Mouse (Mus musculus) hindbrain, embryonic 13.5 days (tissue): Measurements from ENCODE around the gene Gm867. TPM values are rescaled to one million over a fixed set of nuclear protein-coding genes. Genes with fewer than 3 reads are reported as not detected.

Experiments used
- ATAC-seq: fragments of 200-750 bp; cut with Nextera tagmentation; 2 replicates; pipeline ENCODE4 v1.8.0; 2017; ENCODE audit warnings: moderate TSS enrichment; ENCODE audit not compliant: low FRiP score
- H3K27ac ChIP-seq: fragments of 300-500 bp; sonication (generic); 2 replicates; pipeline ENCODE4 v1.5.1; 2015; ENCODE audit warnings: inconsistent platforms, mild to moderate bottlenecking, moderate library complexity
- H3K27me3 ChIP-seq: fragments of 300-500 bp; sonication (generic); 2 replicates; pipeline ENCODE4 v1.6.1; 2015; ENCODE audit warnings: mild to moderate bottlenecking, inconsistent platforms
- H3K36me3 ChIP-seq: fragments of 300-500 bp; sonication (generic); 2 replicates; pipeline ENCODE4 v1.6.1; 2015; ENCODE audit warnings: mild to moderate bottlenecking, inconsistent platforms
- H3K4me1 ChIP-seq: fragments of 300-500 bp; sonication (generic); replicated peaks from 2 replicates; pipeline ENCODE4 v1.6.1; 2015; ENCODE audit warnings: inconsistent platforms
- H3K4me2 ChIP-seq: fragments of 300-500 bp; sonication (generic); 2 replicates; pipeline ENCODE4 v1.6.1; 2015; ENCODE audit warnings: inconsistent platforms, mild to moderate bottlenecking, moderate library complexity
- H3K4me3 ChIP-seq: fragments of 300-500 bp; sonication (generic); 2 replicates; pipeline ENCODE4 v1.5.1; 2015; ENCODE audit warnings: mild to moderate bottlenecking, inconsistent platforms
- H3K9ac ChIP-seq: fragments of 300-500 bp; sonication (generic); 2 replicates; pipeline ENCODE4 v1.6.1; 2015; ENCODE audit warnings: mild to moderate bottlenecking, inconsistent platforms
- H3K9me3 ChIP-seq: fragments of 300-500 bp; sonication (generic); 2 replicates; pipeline ENCODE4 v1.6.1; 2016; ENCODE audit warnings: inconsistent platforms
- WGBS: fragments of 180-500 bp; shearing (Covaris S2); methylation state at CpG from one replicate; pipeline ENCODE4 v1.1.7; 2015; 5-methylcytosine and 5-hydroxymethylcytosine counted together
- polyA plus RNA-seq: library from polyadenylated mRNA; unstranded; fragments of >200 nt; fragmentation: Nextera tagmentation; extraction: Ambion mirVana; gene quantifications from 2 replicates; pipeline ENCODE4 v1.2.1, GENCODE M21; 2015

Gm867 gene
- polyA plus RNA-seq, result 1.7 and 2.3 TPM in 2 replicates

- H3K27me3 ChIP-seq, result peaks cover 33% of the 10 kb centered on the region
- no peak within 1 kb of the TSS for H3K4me2 ChIP-seq
- ATAC-seq, result no peak
- 0 out of 2 replicates have a peak within 1 kb of the TSS, but pooled peaks have one; percentile 0 for H3K27ac ChIP-seq
- H3K36me3 ChIP-seq, result no peaks in the 10 kb centered on the region
- H3K4me1 ChIP-seq, result peaks cover 38% of the 10 kb centered on the region
- H3K4me3 ChIP-seq, result no peak within 1 kb of the TSS
- H3K9ac ChIP-seq, result no peak within 1 kb of the TSS; the same call in 1 of the 2 replicates
- 76% methylated on average over 5 of the region's 5 CpGs for WGBS
- H3K9me3 ChIP-seq, result no peaks in the 10 kb centered on the region
Measured at GRCm38 (mm10) chr10:75940520-75940919, at the start of gene Gm867. Gm867 (minus strand) TSS chr10:75940672.

DNA sequence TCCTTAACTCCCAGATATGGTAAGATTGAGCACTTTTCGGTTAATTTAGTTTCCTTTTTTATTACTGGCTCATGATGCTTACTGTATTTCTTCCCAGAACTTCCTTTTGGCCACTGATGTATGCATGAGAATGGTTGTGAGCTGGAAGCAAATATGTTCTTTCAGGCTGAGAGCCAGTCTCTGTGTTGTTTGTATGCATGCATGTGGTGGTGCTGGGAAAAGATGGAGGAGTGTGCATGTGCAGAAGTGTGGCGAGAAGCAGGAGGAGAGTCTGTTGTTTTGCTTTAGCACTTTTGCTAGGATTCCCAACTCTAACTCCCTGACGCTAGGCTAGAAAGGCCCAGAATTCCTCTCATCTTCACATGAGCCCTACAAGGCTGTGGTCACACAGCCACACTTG, 39.0 kb upstream of the Gm867 start:
- no peaks in the 10 kb centered on the region for H3K9me3 ChIP-seq
- no peaks in the 10 kb centered on the region for H3K36me3 ChIP-seq
- no peaks in the 10 kb centered on the region for H3K4me1 ChIP-seq
- no peak overlapping the region for H3K4me3 ChIP-seq
- ATAC-seq, result no peak
- no peak overlapping the region for H3K27ac ChIP-seq
- WGBS, result 91% methylated on average over 3 of the region's 3 CpGs
- H3K9ac ChIP-seq, result no peak overlapping the region
- H3K27me3 ChIP-seq, result no peaks in the 10 kb centered on the region
- H3K4me2 ChIP-seq, result no peak overlapping the region

DNA sequence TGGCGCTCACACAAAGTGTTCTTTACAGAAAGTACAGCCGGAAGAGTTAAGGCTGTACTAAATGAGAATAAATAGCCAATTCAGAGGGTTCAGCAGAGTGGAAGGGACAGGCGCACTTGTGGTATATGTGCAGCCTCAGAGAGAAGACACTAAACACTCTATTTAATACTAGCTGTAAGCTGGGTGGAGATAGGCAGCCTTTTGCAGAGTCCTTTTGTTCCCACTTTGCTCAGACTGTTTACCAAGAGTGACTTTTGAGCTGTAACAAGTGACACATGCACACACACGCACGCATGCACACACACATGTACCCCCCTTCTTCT, 38.3 kb upstream of the Gm867 start:
- Histone ChIP-seq H3K27me3 (no peaks in the 10 kb centered on the region), H3K27ac (no peak overlapping the region), H3K4me1 (no peaks in the 10 kb centered on the region), H3K9me3 (no peaks in the 10 kb centered on the region), H3K4me2 (no peak overlapping the region), H3K36me3 (no peaks in the 10 kb centered on the region), H3K9ac (no peak overlapping the region), H3K4me3 (no peak overlapping the region)
- WGBS, result 83% methylated on average over 5 of the region's 5 CpGs
- ATAC-seq, result no peak

DNA sequence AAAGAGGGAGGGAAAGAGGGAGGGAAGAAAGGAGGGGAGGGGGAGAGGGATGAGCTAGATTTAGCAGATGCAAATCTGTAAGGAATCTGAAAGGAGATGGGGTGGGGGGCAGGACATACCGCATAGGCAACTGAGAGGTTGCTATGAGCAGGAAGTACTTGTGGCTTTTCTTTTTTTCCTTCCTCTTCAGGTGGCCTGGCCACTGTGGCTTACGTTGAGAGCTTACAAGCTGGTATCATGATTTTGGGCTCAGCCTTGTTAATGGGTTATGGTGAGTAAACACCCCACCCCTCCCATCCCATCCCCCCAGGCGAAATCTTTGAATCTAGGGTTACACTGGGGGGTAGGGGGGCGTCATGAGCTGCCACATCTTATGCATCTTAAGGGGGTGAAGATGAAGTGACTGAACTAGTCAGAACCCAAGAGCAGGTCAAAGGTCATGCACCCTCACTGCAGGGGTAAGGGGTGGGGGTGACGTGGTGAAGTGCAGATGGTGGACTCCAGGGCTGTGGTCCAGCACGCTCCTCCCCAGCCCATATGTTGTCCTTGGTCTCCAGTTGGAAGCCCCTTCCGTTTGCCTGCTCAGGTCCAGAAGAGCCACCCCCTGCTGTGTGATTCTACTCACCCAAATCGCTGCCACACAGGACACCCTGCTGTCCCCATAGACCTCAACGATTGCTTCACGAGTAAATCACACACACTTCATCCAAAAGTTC, 37.8 kb upstream of the Gm867 start:
- no peaks in the 10 kb centered on the region for H3K27me3 ChIP-seq
- H3K4me3 ChIP-seq, result no peak overlapping the region
- H3K36me3 ChIP-seq, result no peaks in the 10 kb centered on the region
- 43% methylated on average over 10 of the region's 10 CpGs for WGBS
- H3K4me2 ChIP-seq, result no peak overlapping the region
- no peak for ATAC-seq
- no peak overlapping the region for H3K27ac ChIP-seq
- H3K9me3 ChIP-seq, result no peaks in the 10 kb centered on the region
- H3K9ac ChIP-seq, result no peak overlapping the region
- H3K4me1 ChIP-seq, result no peaks in the 10 kb centered on the region

GRCm38 (mm10) chr10:75975216-75975615, 34.7 kb upstream of the Gm867 start:
- 77% methylated on average over 5 of the region's 5 CpGs for WGBS
- Histone ChIP-seq H3K4me3 (no peak overlapping the region), H3K9ac (no peak overlapping the region), H3K9me3 (no peaks in the 10 kb centered on the region), H3K4me1 (no peaks in the 10 kb centered on the region), H3K4me2 (no peak overlapping the region), H3K36me3 (no peaks in the 10 kb centered on the region), H3K27ac (no peak overlapping the region), H3K27me3 (no peaks in the 10 kb centered on the region)
- no peak for ATAC-seq

- H3K4me1 ChIP-seq, result no peaks in the 10 kb centered on the region
- ATAC-seq, result no peak
- 96% methylated on average over 10 of the region's 10 CpGs for WGBS
Measured at GRCm38 (mm10) chr10:75973846-75974245, 33.4 kb upstream of the Gm867 start.

GRCm38 (mm10) chr10:75954381-75954811, 13.9 kb upstream of the Gm867 start, which contains the start of gene Gm5134:
Gm5134 (plus strand) TSS chr10:75954514.
- 37% methylated on average over 20 of the region's 20 CpGs for WGBS
- peaks cover 27% of the 10 kb centered on the region for H3K27me3 ChIP-seq
- peak within 1 kb of the TSS; percentile 18; the same call in 1 of the 2 replicates for H3K4me3 ChIP-seq
- H3K4me2 ChIP-seq, result peak within 1 kb of the TSS; percentile 43
- no peaks in the 10 kb centered on the region for H3K9me3 ChIP-seq
- H3K4me1 ChIP-seq, result peaks cover 11% of the 10 kb centered on the region
- H3K36me3 ChIP-seq, result no peaks in the 10 kb centered on the region
- no peak for ATAC-seq
- H3K9ac ChIP-seq, result peak within 1 kb of the TSS; percentile 35
- no peak within 1 kb of the TSS for H3K27ac ChIP-seq

More at GRCm38 (mm10) chr10:75973846-75974245, 33.4 kb upstream of the Gm867 start:
- no peak overlapping the region for H3K9ac ChIP-seq
- H3K4me3 ChIP-seq, result no peak overlapping the region
- H3K4me2 ChIP-seq, result no peak overlapping the region
- H3K36me3 ChIP-seq, result no peaks in the 10 kb centered on the region
- no peak overlapping the region for H3K27ac ChIP-seq
- no peaks in the 10 kb centered on the region for H3K27me3 ChIP-seq
- H3K9me3 ChIP-seq, result no peaks in the 10 kb centered on the region

DNA sequence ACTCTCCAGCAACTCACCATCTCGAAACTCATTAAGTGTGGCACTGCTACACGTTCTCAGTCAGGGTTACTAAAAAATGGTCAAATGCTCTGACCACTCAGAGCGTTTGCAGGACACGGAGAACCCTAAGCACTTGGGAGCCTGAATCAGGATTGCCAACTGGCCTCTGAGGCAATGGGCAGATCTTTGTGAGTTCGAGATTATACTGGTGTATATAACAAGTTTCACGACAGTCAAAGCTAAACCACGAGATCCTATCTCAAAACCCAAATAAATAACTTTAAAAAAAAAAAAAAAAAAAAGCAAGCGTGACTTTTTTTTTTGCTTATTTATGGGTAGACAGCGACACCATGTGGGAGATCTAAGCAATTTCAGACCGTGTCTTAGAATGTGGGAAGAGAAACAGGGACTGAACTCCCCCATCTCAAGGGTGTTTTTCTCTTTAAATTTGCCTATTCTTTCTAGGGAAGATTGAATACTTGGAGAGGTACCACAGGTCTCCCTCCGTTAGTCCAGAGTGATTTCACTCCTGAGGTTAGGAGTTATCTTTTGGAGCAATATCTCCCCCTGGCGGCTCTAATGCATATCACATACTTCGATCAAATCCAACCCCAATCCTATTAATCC, 11.1 kb upstream of the Gm867 start:
- peak overlapping the region; percentile 42 for H3K4me3 ChIP-seq
- H3K9me3 ChIP-seq, result no peaks in the 10 kb centered on the region
- peaks cover 40% of the 10 kb centered on the region for H3K27me3 ChIP-seq
- no peak overlapping the region for H3K27ac ChIP-seq
- H3K4me2 ChIP-seq, result peak overlapping the region; percentile 84
- no peaks in the 10 kb centered on the region for H3K36me3 ChIP-seq
- WGBS, result 5% methylated on average over 13 of the region's 13 CpGs
- peaks cover 11% of the 10 kb centered on the region for H3K4me1 ChIP-seq
- peak overlapping the region; percentile 69 for H3K9ac ChIP-seq
- ATAC-seq, result peak; percentile 21; the same call in 1 of the 2 replicates

GRCm38 (mm10) chr10:75950791-75951210, 10.3 kb upstream of the Gm867 start:
- H3K27ac ChIP-seq, result no peak overlapping the region
- peak overlapping the region; percentile 69 for H3K9ac ChIP-seq
- ATAC-seq, result peak; percentile 68
- H3K9me3 ChIP-seq, result no peaks in the 10 kb centered on the region
- H3K4me2 ChIP-seq, result peak overlapping the region; percentile 84
- peak overlapping the region; percentile 42 for H3K4me3 ChIP-seq
- H3K4me1 ChIP-seq, result peaks cover 11% of the 10 kb centered on the region
- peaks cover 40% of the 10 kb centered on the region for H3K27me3 ChIP-seq
- WGBS, result 1% methylated on average over 23 of the region's 23 CpGs
- no peaks in the 10 kb centered on the region for H3K36me3 ChIP-seq

DNA sequence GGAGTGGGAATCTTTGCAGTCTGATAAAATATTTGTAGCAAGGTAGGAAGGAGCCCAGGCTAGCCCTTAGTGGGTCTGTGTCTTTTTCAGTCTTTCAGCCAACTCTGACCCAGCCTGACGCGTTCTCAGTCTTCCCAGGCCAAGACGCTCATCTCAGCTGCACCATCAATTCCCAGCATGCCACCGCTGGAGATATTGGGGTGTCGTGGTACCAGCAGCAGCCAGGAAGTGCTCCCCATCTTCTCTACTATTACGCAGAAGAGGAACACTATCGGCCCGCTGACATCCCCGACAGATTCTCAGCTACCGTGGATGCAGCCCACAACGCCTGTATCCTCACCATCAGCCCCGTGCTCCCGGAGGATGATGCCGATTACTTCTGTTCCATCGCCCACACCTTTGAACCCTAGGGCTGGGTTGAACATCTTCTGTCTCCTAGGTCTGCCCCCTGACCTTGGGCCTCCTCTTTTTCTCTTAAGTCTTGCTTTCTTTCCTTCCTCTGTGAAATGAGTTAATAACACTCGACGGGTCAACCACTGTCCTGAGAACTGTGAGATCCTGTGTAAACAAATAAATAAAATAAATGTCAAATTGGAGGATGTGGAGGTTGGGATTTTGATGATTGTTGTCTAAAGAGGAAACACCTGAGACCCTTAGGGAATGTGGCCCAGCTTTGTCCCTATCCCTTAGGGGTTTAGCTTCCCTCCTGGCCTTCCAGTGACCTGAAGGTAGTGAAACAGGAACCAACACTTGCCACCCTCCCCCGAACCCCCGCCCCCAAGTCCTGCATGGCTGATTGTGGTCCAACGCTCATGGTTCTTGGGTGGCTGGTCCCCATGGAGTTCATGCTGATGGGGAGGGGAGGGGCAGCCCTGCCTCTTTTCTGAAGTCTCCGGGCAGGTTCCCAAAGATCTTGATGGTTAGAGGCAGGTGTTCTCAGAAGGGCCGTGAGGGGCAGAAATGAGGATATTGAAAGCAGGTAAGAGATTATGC, 8.9 kb upstream of the Gm867 start:
- H3K4me2 ChIP-seq, result no peak overlapping the region
- ATAC-seq, result no peak
- H3K27ac ChIP-seq, result no peak overlapping the region
- H3K4me3 ChIP-seq, result no peak overlapping the region
- H3K4me1 ChIP-seq, result peaks cover 14% of the 10 kb centered on the region
- 82% methylated on average over 22 of the region's 22 CpGs for WGBS
- no peaks in the 10 kb centered on the region for H3K36me3 ChIP-seq
- H3K9ac ChIP-seq, result no peak overlapping the region
- no peaks in the 10 kb centered on the region for H3K9me3 ChIP-seq
- peaks cover 40% of the 10 kb centered on the region for H3K27me3 ChIP-seq

GRCm38 (mm10) chr10:75948079-75948478, 7.6 kb upstream of the Gm867 start:
- peaks cover 24% of the 10 kb centered on the region for H3K4me1 ChIP-seq
- no peak overlapping the region for H3K4me2 ChIP-seq
- H3K4me3 ChIP-seq, result no peak overlapping the region
- H3K36me3 ChIP-seq, result no peaks in the 10 kb centered on the region
- H3K27ac ChIP-seq, result no peak overlapping the region
- no peak overlapping the region for H3K9ac ChIP-seq
- H3K9me3 ChIP-seq, result no peaks in the 10 kb centered on the region
- peaks cover 29% of the 10 kb centered on the region for H3K27me3 ChIP-seq
- ATAC-seq, result no peak
- WGBS, result 77% methylated on average over 5 of the region's 5 CpGs

- Histone ChIP-seq H3K9me3 (no peaks in the 10 kb centered on the region), H3K4me3 (no peak overlapping the region), H3K4me1 (peaks cover 22% of the 10 kb centered on the region), H3K4me2 (no peak overlapping the region), H3K27me3 (peaks cover 26% of the 10 kb centered on the region), H3K36me3 (no peaks in the 10 kb centered on the region), H3K9ac (no peak overlapping the region), H3K27ac (no peak overlapping the region)
- no peak for ATAC-seq
- WGBS, result 89% methylated on average over 7 of the region's 7 CpGs
Measured at GRCm38 (mm10) chr10:75945896-75946295, 5.4 kb upstream of the Gm867 start.
